Mouse (Mus musculus): ENCODE measurements around the gene Olfr1487. TPM values are rescaled to one million over a fixed set of nuclear protein-coding genes. Genes with fewer than 3 reads are reported as not detected.

Olfr1487 gene
- not detected in 2 replicates for polyA plus RNA-seq (2012; rRNA removed)

GRCm38 (mm10) chr19:13617075-13617474 lies at the start of gene Olfr1487:
Gene Olfr1487, plus strand, starts transcription at chr19:13617375.

GRCm38 (mm10) chr19:13583211-13583610 lies 34.0 kb upstream of the Olfr1487 start, which contains the start of gene Olfr1484:
Gene Olfr1484, plus strand, starts transcription at chr19:13583511.

DNA sequence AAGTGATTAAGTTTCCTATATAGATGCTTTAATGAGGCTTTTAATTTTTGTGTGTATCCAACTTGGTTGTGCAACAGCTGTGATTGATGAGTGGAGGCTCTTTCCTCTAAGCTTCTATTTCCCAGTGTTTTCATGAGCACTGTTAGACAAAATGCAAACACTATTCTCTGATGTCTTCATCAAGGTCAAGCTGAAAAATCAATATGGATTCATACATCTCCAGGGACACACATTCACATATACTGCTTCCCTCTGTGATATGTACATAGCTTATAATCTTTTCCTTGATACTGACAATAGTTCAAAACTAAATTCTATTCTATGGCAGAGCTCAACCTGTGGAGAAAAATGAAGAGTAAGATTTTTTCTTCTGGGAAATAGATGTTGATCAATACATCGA lies 14.1 kb downstream of the Olfr1487 start, which contains the start of gene Olfr1489:
Gene Olfr1489, plus strand, starts transcription at position 301 of the 400 bp plus-strand sequence.

GRCm38 (mm10) chr19:13650791-13651190 lies 33.6 kb downstream of the Olfr1487 start, which contains the start of gene Olfr1490:
Gene Olfr1490, plus strand, starts transcription at chr19:13651091.

Other genes starting within 250 kb of the Olfr1487 start
- gene Olfr1469, start 209.5 kb upstream of the Olfr1487 start, polyA plus RNA-seq (2012; rRNA removed), result not detected in 2 replicates
- not detected in 2 replicates for gene Olfr1471, start 174.0 kb upstream of the Olfr1487 start, polyA plus RNA-seq (2012; rRNA removed)
- not detected in 2 replicates for gene Olfr1472, start 161.3 kb upstream of the Olfr1487 start, polyA plus RNA-seq (2012; rRNA removed)
- not detected in 2 replicates for gene Olfr1474, start 147.8 kb upstream of the Olfr1487 start, polyA plus RNA-seq (2012; rRNA removed)
- gene Olfr1475, start 137.2 kb upstream of the Olfr1487 start, polyA plus RNA-seq (2012; rRNA removed), result not detected in 2 replicates
- gene Olfr1477, start 116.8 kb upstream of the Olfr1487 start, polyA plus RNA-seq (2012; rRNA removed), result not detected in 2 replicates
- not detected in 2 replicates for gene Olfr1480, start 89.5 kb upstream of the Olfr1487 start, polyA plus RNA-seq (2012; rRNA removed)
- not detected in 2 replicates for gene Olfr1484, start 33.9 kb upstream of the Olfr1487 start, polyA plus RNA-seq (2012; rRNA removed)
- gene Olfr1489, start 14.2 kb downstream of the Olfr1487 start, polyA plus RNA-seq (2012; rRNA removed), result not detected in 2 replicates
- not detected in 2 replicates for gene Olfr1490, start 33.7 kb downstream of the Olfr1487 start, polyA plus RNA-seq (2012; rRNA removed)
- not detected in 2 replicates for gene Olfr1491, start 79.9 kb downstream of the Olfr1487 start, polyA plus RNA-seq (2012; rRNA removed)
- gene Olfr1493-ps1, start 105.9 kb downstream of the Olfr1487 start, polyA plus RNA-seq (2012; rRNA removed), result not detected in 2 replicates
- gene Olfr1494, start 122.4 kb downstream of the Olfr1487 start, polyA plus RNA-seq (2012; rRNA removed), result not detected in 2 replicates
- not detected in 2 replicates for gene Olfr1495, start 147.2 kb downstream of the Olfr1487 start, polyA plus RNA-seq (2012; rRNA removed)
- gene Olfr1496, start 160.5 kb downstream of the Olfr1487 start, polyA plus RNA-seq (2012; rRNA removed), result not detected in 2 replicates
- not detected in 2 replicates for gene Olfr1497, start 180.8 kb downstream of the Olfr1487 start, polyA plus RNA-seq (2012; rRNA removed)
- not detected in 2 replicates for gene Olfr1499, start 202.1 kb downstream of the Olfr1487 start, polyA plus RNA-seq (2012; rRNA removed)
- not detected in 2 replicates for gene Olfr1500, start 213.1 kb downstream of the Olfr1487 start, polyA plus RNA-seq (2012; rRNA removed)
- gene Olfr1501, start 233.3 kb downstream of the Olfr1487 start, polyA plus RNA-seq (2012; rRNA removed), result not detected in 2 replicates
- not detected in 2 replicates for gene Olfr1502, start 244.4 kb downstream of the Olfr1487 start, polyA plus RNA-seq (2012; rRNA removed)